Mouse (Mus musculus) G1E (cell line): ENCODE data around the gene Spock2.
A peak's percentile ranks its signal among the peaks of the same experiment; 100 is the strongest.

Experiments
- CTCF ChIP-seq: IDR thresholded peaks from 2 replicates; pipeline ENCODE4 v1.5.1; 2012; ENCODE audit warnings: low read depth, low read length, inconsistent platforms, mixed read lengths
- GATA1 ChIP-seq: IDR thresholded peaks from 2 replicates; pipeline ENCODE4 v1.6.1; 2012; ENCODE audit warnings: borderline replicate concordance, low read length, inconsistent platforms, mixed read lengths
- GATA2 ChIP-seq: IDR thresholded peaks from 2 replicates; pipeline ENCODE4 v1.6.1; 2012; ENCODE audit warnings: low read depth, low read length, inconsistent platforms, borderline replicate concordance
- POLR2AphosphoS5 ChIP-seq: IDR thresholded peaks from 2 replicates; pipeline ENCODE4 v1.6.1; 2012; ENCODE audit warnings: low read depth, low read length, inconsistent platforms; ENCODE audit not compliant: insufficient replicate concordance
- TAL1 ChIP-seq: conservative IDR thresholded peaks from 2 replicates; pipeline ENCODE4 v1.6.1; 2012; ENCODE audit warnings: low read depth, low read length, inconsistent platforms, mixed read lengths

- TF ChIP-seq CTCF, result peak; percentile 22; the same call in 1 of the 2 replicates
- TF ChIP-seq GATA1, result no peak
- TF ChIP-seq POLR2AphosphoS5, result no peak
- no peak for TF ChIP-seq TAL1
- TF ChIP-seq GATA2, result no peak
Measured at GRCm38 (mm10) chr10:60148087-60148486, 42.1 kb downstream of the Spock2 start.
